Mouse (Mus musculus) lung, embryonic 16.5 days (tissue): ENCODE measurements around the gene Phactr1. TPM values are rescaled to one million over a fixed set of nuclear protein-coding genes. Genes with fewer than 3 reads are reported as not detected.
A peak's percentile ranks its signal among the peaks of the same experiment; 100 is the strongest.

Experiments
- ATAC-seq: fragments of 200-750 bp; cut with Nextera tagmentation; 2 replicates; pipeline ENCODE4 v1.8.0; 2017; ENCODE audit warnings: low read depth, mild to moderate bottlenecking, moderate library complexity
- H3K27ac ChIP-seq: fragments of 300-500 bp; sonication (generic); 2 replicates; pipeline ENCODE4 v1.5.1; 2014; ENCODE audit warnings: mild to moderate bottlenecking, control low read depth, low read length
- H3K27me3 ChIP-seq: fragments of 300-500 bp; sonication (generic); 2 replicates; pipeline ENCODE4 v1.6.1; 2014; ENCODE audit warnings: low read depth, low read length, mixed read lengths; ENCODE audit not compliant: control insufficient read depth, insufficient read depth
- H3K36me3 ChIP-seq: fragments of 300-500 bp; sonication (generic); 2 replicates; pipeline ENCODE4 v1.6.1; 2014; ENCODE audit warnings: low read length; ENCODE audit not compliant: control insufficient read depth, insufficient read depth
- H3K4me1 ChIP-seq: fragments of 300-500 bp; sonication (generic); replicated peaks from 2 replicates; pipeline ENCODE4 v1.6.1; 2014; ENCODE audit warnings: low read length, mixed read lengths; ENCODE audit not compliant: control insufficient read depth, insufficient read depth
- H3K4me2 ChIP-seq: fragments of 300-500 bp; sonication (generic); 2 replicates; pipeline ENCODE4 v1.6.1; 2014; ENCODE audit warnings: low read depth, low read length, control low read depth
- H3K4me3 ChIP-seq: fragments of 300-500 bp; sonication (generic); 2 replicates; pipeline ENCODE4 v1.5.1; 2014; ENCODE audit warnings: mild to moderate bottlenecking, low read length, control low read depth
- H3K9ac ChIP-seq: fragments of 300-500 bp; sonication (generic); 2 replicates; pipeline ENCODE4 v1.6.1; 2014; ENCODE audit warnings: low read length, control low read depth
- H3K9me3 ChIP-seq: fragments of 300-500 bp; sonication (generic); 2 replicates; pipeline ENCODE4 v1.6.1; 2016; ENCODE audit warnings: low read length; ENCODE audit not compliant: control insufficient read depth
- WGBS: fragments of 180-500 bp; shearing (Covaris S2); extraction: QIAGEN DNeasy Blood & Tissue Kit; methylation state at CpG from one replicate; pipeline ENCODE4 v1.1.7; 2014; 5-methylcytosine and 5-hydroxymethylcytosine counted together
- polyA plus RNA-seq: library from polyadenylated mRNA; unstranded; fragments of >200 nt; fragmentation: Nextera tagmentation; extraction: Ambion mirVana; gene quantifications from 2 replicates; pipeline ENCODE4 v1.2.1, GENCODE M21; 2015

Gene Phactr1
- polyA plus RNA-seq, 1 experiment from 2014 or later, result 8.1 TPM

DNA sequence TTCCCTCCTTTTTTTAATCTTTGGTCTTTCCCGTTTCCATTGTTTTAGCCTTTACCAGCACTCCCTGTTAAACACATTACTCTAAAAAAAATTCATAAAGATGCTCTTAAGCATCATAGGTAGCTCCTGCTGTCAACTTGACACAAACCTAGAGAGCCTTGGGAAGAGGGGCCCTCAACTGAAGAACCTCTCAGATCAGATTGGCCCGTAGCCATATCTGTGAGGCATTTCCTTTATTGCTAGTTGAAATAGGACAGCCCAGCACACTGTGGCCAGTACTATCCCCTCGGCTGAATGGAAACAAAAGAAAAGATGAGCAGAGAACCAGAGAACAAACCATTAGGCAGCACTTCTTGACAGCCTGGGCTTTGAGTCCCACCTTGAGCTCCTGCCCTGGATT is 313.9 kb downstream of the Phactr1 start:
- Histone ChIP-seq H3K4me2 (no peak overlapping the region), H3K9ac (no peak overlapping the region), H3K4me3 (no peak overlapping the region), H3K27me3 (no peaks in the 10 kb centered on the region), H3K27ac (no peak overlapping the region), H3K4me1 (no peaks in the 10 kb centered on the region), H3K9me3 (no peaks in the 10 kb centered on the region), H3K36me3 (no peaks in the 10 kb centered on the region)
- no peak for ATAC-seq
- 62% methylated on average over 3 of the region's 3 CpGs for WGBS

DNA sequence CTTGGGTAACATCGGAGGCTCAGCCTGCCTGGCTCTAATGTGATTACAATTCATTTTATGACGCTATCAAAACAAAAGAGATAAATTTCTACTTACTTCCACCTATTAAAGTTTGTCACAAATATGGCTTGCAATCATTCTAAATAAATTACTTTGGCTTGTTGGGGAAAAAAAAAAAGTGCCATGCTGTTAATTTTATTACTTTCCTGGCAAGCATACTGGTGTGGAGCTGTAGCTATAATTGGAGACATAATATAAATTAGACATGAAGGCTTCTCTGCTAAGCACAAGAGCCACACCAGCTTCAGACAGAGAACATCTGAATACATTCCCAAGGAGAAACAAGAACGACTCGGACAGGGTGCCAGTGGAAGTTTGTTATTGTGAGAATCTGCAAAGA is 315.8 kb downstream of the Phactr1 start:
- no peak overlapping the region for H3K4me2 ChIP-seq
- H3K4me3 ChIP-seq, result no peak overlapping the region
- H3K9ac ChIP-seq, result no peak overlapping the region
- no peaks in the 10 kb centered on the region for H3K27me3 ChIP-seq
- no peak for ATAC-seq
- 58% methylated on average over 4 of the region's 4 CpGs for WGBS
- no peaks in the 10 kb centered on the region for H3K9me3 ChIP-seq
- no peak overlapping the region for H3K27ac ChIP-seq
- H3K36me3 ChIP-seq, result no peaks in the 10 kb centered on the region
- H3K4me1 ChIP-seq, result no peaks in the 10 kb centered on the region; the same call in 1 of the 2 replicates

DNA sequence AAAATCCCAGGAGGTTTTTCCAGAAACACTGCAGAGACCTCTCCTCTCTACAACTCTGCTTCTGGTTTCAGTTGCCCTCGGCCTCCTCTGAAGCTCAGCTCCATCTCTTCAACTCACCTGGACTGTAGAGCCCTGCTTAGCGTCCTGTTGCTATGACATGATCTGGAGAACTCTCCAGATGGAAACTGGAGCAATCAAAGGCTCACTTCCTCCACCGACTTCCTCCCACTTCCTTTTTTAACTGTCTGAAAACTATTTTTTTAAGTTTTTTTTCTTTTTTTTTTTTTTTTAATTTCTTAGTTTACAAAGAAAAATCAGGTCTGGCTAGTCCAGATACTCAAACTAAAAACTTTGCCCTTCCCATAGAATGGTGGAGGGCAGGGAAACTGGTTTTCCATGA is 318.9 kb downstream of the Phactr1 start:
- ATAC-seq, result no peak
- Histone ChIP-seq H3K9me3 (no peaks in the 10 kb centered on the region), H3K4me3 (no peak overlapping the region), H3K36me3 (no peaks in the 10 kb centered on the region), H3K4me2 (no peak overlapping the region), H3K9ac (no peak overlapping the region), H3K27me3 (no peaks in the 10 kb centered on the region), H3K4me1 (no peaks in the 10 kb centered on the region; the same call in 1 of the 2 replicates), H3K27ac (no peak overlapping the region)
- 71% methylated on average over 3 of the region's 3 CpGs for WGBS

DNA sequence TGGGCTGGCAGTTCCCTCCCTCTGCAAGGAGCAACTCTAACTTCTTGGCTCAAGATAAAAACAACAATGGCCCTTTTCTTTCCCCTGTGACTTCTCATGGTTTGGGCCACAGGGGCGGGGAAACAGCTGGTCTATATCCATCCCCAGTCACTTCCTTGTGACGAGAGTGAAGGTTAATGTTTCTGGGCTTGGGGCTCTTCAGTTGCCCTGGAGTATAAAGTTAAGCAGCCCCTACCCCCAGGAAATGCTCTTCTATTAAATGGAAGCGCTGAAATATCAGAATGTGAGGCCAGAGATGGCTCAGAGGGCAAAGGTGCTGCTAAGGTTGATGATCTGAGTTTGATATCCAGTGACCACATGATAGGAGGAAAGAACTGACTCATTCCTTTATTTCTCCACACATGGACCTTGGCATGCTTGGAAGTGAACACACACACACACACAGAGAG is 324.7 kb downstream of the Phactr1 start:
- H3K4me1 ChIP-seq, result peaks cover 5% of the 10 kb centered on the region; the same call in 1 of the 2 replicates
- WGBS, result 7% methylated on average over 3 of the region's 3 CpGs
- no peak overlapping the region for H3K4me3 ChIP-seq
- ATAC-seq, result peak; percentile 97
- no peaks in the 10 kb centered on the region for H3K9me3 ChIP-seq
- H3K27me3 ChIP-seq, result no peaks in the 10 kb centered on the region
- no peak overlapping the region for H3K9ac ChIP-seq
- H3K27ac ChIP-seq, result peak overlapping the region; percentile 85
- no peak overlapping the region for H3K4me2 ChIP-seq
- no peaks in the 10 kb centered on the region for H3K36me3 ChIP-seq

DNA sequence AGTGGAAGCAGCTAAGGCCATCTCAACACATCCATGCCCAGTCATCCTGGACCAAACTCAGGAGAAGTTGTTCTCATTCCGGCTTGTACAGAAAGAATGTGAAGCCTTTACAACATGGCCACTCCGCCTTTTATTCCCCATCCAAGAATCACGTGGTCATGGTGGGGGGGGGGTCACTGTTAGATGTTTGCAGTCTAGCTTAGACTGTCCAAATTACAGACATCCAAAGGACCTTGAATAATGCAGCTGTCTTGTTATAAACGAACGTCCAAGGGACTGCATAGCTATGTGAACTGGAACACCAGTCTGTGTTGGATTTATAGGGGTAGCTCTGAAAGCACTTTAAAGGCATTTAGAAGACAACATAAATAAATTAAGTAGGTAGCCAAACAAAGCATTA is 328.0 kb downstream of the Phactr1 start:
- no peak for ATAC-seq
- no peaks in the 10 kb centered on the region for H3K9me3 ChIP-seq
- H3K9ac ChIP-seq, result no peak overlapping the region
- no peaks in the 10 kb centered on the region for H3K27me3 ChIP-seq
- H3K4me3 ChIP-seq, result no peak overlapping the region
- 64% methylated on average over 5 of the region's 5 CpGs for WGBS
- H3K36me3 ChIP-seq, result no peaks in the 10 kb centered on the region
- H3K4me2 ChIP-seq, result no peak overlapping the region
- H3K27ac ChIP-seq, result no peak overlapping the region
- peaks cover 5% of the 10 kb centered on the region; the same call in 1 of the 2 replicates for H3K4me1 ChIP-seq

DNA sequence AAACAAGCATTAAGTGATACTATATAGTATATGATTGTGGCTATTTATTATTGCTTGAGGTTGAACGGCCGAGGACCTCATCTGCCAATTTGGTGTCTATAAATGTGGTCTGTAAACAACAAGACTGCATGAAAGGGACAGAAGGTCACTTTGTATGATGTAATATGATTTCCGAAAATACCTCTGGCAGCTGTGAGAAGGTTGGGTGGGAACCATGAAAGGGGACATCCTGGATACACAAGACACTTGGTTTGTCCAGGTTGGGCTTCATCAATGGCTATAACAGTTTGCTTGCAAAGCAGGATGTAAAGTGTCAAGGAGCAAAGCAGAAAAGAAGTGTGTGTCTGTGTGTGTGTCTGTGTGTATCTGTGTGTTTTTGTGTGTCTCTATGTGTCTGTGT is 329.2 kb downstream of the Phactr1 start:
- 65% methylated on average over 3 of the region's 3 CpGs for WGBS
- Histone ChIP-seq H3K4me2 (no peak overlapping the region), H3K27me3 (no peaks in the 10 kb centered on the region), H3K4me1 (peaks cover 5% of the 10 kb centered on the region; the same call in 1 of the 2 replicates), H3K9me3 (no peaks in the 10 kb centered on the region), H3K27ac (no peak overlapping the region), H3K36me3 (no peaks in the 10 kb centered on the region), H3K4me3 (no peak overlapping the region), H3K9ac (no peak overlapping the region)
- ATAC-seq, result no peak

DNA sequence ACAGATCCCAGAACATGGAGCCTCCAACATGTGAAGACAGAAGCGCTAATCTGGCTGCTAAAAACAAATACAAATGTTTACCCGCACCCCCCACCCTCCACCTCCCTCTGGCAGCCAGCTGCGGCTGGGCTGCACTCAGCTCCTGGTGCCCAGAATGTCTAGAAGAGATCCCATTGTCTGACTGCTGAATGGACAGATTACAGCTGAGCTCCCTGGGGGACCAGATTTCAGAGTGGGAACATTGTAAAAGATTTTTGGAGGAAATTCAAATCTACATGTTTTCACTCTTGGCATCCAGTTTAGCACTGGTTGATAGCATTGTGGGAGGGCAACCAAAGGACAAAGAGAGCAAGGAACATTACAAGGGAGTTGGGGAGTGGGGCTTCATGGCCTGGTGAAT is 331.1 kb downstream of the Phactr1 start:
- no peak overlapping the region for H3K9ac ChIP-seq
- H3K36me3 ChIP-seq, result no peaks in the 10 kb centered on the region
- H3K4me1 ChIP-seq, result no peaks in the 10 kb centered on the region
- 52% methylated on average over 3 of the region's 3 CpGs for WGBS
- no peak overlapping the region for H3K4me2 ChIP-seq
- H3K27me3 ChIP-seq, result no peaks in the 10 kb centered on the region
- no peak overlapping the region for H3K4me3 ChIP-seq
- peak overlapping the region; percentile 35 for H3K27ac ChIP-seq
- peak; percentile 85 for ATAC-seq
- no peaks in the 10 kb centered on the region for H3K9me3 ChIP-seq

DNA sequence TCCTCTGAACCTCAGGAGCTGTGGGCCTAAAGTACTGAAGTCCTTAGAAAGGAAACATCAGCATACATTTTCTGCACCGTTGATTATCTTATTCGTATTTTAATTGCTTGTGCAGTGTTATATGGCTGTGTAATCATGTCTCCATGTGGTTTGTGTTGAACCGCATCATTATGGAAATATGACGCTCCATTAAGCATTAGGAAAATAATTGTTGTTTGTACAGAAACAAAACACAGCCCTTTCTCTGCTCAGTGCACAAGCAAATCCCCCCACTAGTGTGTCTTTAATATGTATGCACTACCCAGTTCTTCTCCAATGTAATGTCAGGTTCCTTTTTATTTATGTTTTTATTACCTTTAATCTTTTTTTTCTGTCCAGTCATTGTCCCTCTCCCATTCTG is 333.6 kb downstream of the Phactr1 start:
- Histone ChIP-seq H3K9ac (no peak overlapping the region), H3K36me3 (no peaks in the 10 kb centered on the region), H3K4me3 (no peak overlapping the region), H3K27ac (no peak overlapping the region), H3K4me2 (no peak overlapping the region), H3K27me3 (no peaks in the 10 kb centered on the region), H3K9me3 (no peaks in the 10 kb centered on the region), H3K4me1 (no peaks in the 10 kb centered on the region)
- no peak for ATAC-seq
- 85% methylated on average over 4 of the region's 4 CpGs for WGBS

DNA sequence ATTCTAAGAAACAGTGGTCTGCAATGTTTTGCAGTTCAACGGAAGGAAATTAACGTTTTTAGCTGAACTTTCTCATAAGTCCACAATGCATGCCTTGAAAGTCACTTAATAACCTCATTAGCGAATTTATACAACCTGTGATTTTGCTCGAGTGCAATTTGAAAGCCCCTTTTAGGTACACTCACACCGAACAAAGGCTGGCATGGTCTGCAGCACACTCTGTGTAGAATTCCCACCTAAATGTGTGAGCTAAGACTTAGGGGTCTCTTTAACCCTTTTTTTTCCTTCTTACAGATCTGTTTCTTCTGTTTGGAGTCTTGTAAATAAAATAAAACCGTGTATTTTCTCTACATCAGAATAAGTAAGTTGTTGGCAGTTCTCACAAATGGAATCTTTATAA is 335.3 kb downstream of the Phactr1 start:
- no peak for ATAC-seq
- H3K9ac ChIP-seq, result no peak overlapping the region
- H3K27me3 ChIP-seq, result no peaks in the 10 kb centered on the region
- H3K9me3 ChIP-seq, result no peaks in the 10 kb centered on the region
- H3K27ac ChIP-seq, result no peak overlapping the region
- no peak overlapping the region for H3K4me2 ChIP-seq
- no peaks in the 10 kb centered on the region for H3K36me3 ChIP-seq
- WGBS, result 72% methylated on average over 6 of the region's 6 CpGs
- H3K4me1 ChIP-seq, result no peaks in the 10 kb centered on the region
- H3K4me3 ChIP-seq, result no peak overlapping the region

DNA sequence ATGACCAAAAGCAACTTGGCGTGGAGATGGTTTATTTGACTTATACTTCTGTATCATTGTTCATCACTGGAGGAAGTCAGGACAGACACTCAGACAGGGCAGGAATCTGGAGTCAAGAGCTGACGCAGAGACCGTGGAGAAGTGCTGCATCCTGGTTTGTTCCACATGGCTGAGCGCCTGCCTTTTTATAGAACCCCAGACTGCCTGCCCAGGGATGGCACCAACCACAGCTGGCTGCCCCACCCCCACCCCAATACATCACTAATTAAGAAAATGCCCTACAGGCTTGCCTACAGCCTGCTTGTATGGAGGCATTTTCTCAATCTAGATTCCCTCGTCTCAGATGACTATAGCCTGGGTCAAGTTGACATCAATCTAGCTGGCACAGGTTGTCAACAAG is 338.4 kb downstream of the Phactr1 start:
- no peaks in the 10 kb centered on the region for H3K4me1 ChIP-seq
- H3K4me2 ChIP-seq, result no peak overlapping the region
- 62% methylated on average over 5 of the region's 5 CpGs for WGBS
- ATAC-seq, result no peak
- no peaks in the 10 kb centered on the region for H3K9me3 ChIP-seq
- H3K4me3 ChIP-seq, result no peak overlapping the region
- no peaks in the 10 kb centered on the region for H3K27me3 ChIP-seq
- no peak overlapping the region for H3K9ac ChIP-seq
- H3K36me3 ChIP-seq, result no peaks in the 10 kb centered on the region
- H3K27ac ChIP-seq, result no peak overlapping the region
